Mouse (Mus musculus): Measurements from ENCODE around the gene Dclk2.

Dclk2 gene

DNA sequence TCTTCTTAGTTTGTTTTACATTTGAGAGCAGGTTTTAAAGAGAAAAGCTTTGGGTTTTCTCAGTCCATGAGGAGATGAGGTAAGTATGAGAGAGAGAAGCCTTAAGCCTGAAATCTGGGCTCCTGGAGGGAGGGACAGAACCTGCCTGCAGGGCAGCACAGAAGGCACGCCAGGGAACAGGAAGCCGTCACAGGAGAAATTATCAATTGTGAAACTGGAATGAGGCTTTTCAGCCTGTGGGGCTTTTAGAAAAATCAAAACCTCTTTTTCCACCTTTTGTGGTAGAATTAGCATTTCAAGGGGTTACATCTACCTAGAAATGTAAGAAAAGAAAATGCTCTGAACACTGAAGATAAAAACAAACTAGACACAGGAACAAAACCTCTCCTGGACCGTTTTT, 81.0 kb downstream of the Dclk2 start:
- no peak for TF ChIP-seq GATA4 (IDR thresholded peaks at IDR 0.05; ENCODE audit: insufficient replicate concordance, low read length)

DNA sequence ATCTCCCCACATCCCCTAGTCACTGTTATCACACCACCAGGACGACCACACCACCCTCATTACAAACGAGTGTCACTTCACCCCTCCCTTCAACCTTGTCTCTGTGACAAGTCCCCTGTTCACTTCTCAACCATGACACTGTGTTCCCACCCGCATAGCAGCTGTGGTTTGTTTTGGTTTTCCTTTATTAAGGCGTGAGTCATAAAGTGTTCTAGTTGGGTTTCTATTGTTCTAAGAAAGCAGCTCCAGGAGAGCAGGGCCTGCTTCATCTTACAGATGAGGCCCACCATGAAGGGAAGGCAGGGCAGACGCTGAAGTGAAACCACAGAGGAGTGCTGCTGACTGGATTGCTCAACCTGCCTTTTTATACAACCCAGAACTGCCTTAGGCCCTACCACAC, 83.3 kb downstream of the Dclk2 start:
- TF ChIP-seq GATA4 (IDR thresholded peaks at IDR 0.05; ENCODE audit: insufficient replicate concordance, low read length) = no peak

- TF ChIP-seq GATA4 (IDR thresholded peaks at IDR 0.05; ENCODE audit: insufficient replicate concordance, low read length) = no peak
Measured at GRCm38 (mm10) chr3:86835180-86835579, 85.5 kb downstream of the Dclk2 start.

- no peak for TF ChIP-seq GATA4 (IDR thresholded peaks at IDR 0.05; ENCODE audit: insufficient replicate concordance, low read length)
Measured at GRCm38 (mm10) chr3:86834341-86834740, 86.3 kb downstream of the Dclk2 start.

- no peak for TF ChIP-seq GATA4 (IDR thresholded peaks at IDR 0.05; ENCODE audit: insufficient replicate concordance, low read length)
Measured at GRCm38 (mm10) chr3:86832591-86833267, 87.9 kb downstream of the Dclk2 start.

- no peak for TF ChIP-seq GATA4 (IDR thresholded peaks at IDR 0.05; ENCODE audit: insufficient replicate concordance, low read length)
Measured at GRCm38 (mm10) chr3:86832115-86832514, 88.5 kb downstream of the Dclk2 start.

DNA sequence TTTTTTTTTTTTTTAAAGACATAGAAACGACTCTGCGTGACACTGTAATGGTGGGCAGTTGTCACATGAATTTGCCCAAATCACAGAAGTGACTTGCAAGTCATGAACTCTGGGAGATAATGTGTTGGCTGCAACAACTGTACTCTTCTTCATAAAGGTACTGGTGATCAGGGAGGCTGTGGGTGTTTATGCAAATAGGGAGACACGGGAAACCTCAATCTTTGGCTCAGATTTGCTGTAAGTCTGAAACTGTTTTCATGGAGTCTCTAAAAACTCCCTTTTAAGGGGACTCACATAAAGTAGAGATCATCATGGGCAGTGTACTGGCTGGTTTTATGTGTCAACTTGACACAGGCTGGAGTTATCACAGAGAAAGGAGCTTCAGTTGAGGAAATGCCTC, 93.1 kb downstream of the Dclk2 start:
- TF ChIP-seq GATA4 (IDR thresholded peaks at IDR 0.05; ENCODE audit: insufficient replicate concordance, low read length) = no peak

- TF ChIP-seq GATA4 (IDR thresholded peaks at IDR 0.05; ENCODE audit: insufficient replicate concordance, low read length) = no peak
Measured at GRCm38 (mm10) chr3:86821383-86821782, 99.3 kb downstream of the Dclk2 start.

- TF ChIP-seq GATA4 (IDR thresholded peaks at IDR 0.05; ENCODE audit: insufficient replicate concordance, low read length) = no peak
Measured at GRCm38 (mm10) chr3:86820344-86820743, 100.3 kb downstream of the Dclk2 start.

GRCm38 (mm10) chr3:86819372-86819771, 101.3 kb downstream of the Dclk2 start:
- TF ChIP-seq GATA4 (IDR thresholded peaks at IDR 0.05; ENCODE audit: insufficient replicate concordance, low read length) = no peak

DNA sequence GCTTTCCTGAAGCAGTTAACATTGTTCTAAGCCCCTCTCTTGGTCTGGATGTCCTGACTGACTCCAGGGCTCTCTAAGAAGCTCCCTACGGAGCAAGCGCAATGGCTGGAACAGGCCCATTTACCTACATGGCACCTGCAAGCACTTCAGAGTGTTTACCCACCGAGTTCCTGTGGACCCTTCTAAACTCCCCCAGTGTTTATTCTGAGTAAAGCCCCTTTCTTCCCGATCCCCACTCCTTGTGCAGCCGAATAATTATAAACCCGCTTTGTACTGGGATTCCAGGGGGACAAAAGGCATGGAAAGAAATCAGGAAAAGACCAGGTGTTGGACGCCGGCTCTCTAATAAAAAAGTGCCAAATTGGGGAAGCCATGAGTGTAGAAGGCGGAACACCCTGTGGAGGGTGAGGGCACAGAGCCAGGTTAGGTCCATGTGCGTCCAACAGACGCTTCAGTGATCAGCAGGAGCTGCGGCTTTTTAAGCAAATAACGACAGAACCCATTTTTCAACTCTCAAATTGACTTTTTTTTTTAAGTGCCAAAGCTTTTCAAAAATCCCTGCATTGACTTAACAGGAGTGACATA, 102.6 kb downstream of the Dclk2 start:
- no peak for TF ChIP-seq GATA4 (IDR thresholded peaks at IDR 0.05; ENCODE audit: insufficient replicate concordance, low read length)

DNA sequence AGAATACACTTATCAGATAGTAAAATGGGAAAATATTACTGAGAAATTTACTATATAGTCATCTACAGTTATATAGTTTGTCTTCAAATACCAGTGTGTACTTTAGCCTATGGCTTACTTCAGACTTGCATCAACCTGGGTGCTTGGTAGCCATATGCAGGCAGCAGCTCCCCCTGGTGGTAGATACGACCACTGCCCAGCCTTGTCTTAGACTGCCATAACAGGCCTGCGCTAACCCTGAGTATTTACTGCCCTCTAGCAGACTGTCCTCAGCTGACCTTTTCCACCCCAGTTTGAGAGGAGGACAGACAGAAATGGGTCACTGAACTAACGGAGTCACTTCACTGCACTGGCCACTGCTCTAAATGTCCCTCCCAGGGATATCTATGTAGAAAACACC, 108.0 kb downstream of the Dclk2 start:
- TF ChIP-seq GATA4 (IDR thresholded peaks at IDR 0.05; ENCODE audit: insufficient replicate concordance, low read length) = peak; percentile 78; the same call in 1 of the 2 replicates

GRCm38 (mm10) chr3:86810908-86811307, 109.7 kb downstream of the Dclk2 start:
- no peak for TF ChIP-seq GATA4 (IDR thresholded peaks at IDR 0.05; ENCODE audit: insufficient replicate concordance, low read length)

GRCm38 (mm10) chr3:86809646-86810045, 111.0 kb downstream of the Dclk2 start:
- no peak for TF ChIP-seq GATA4 (IDR thresholded peaks at IDR 0.05; ENCODE audit: insufficient replicate concordance, low read length)

DNA sequence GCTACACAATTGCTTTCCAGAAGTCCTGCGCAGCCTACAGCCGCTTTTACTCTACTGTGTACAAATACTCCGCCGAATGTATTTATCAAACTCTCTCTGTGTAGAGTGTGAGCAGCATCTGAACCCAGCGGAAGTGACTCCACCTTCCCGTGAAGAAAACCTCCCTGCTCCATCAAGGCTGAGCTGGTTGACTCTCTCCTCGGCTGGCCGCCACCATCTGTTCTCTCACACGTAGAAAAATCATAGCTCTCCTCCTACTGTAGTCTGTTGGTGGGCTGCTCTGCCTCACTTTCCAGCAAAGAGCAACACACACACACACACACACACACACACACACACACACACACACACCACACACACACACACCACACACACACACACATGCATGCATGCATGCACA, 111.5 kb downstream of the Dclk2 start:
- no peak for TF ChIP-seq GATA4 (IDR thresholded peaks at IDR 0.05; ENCODE audit: insufficient replicate concordance, low read length)

DNA sequence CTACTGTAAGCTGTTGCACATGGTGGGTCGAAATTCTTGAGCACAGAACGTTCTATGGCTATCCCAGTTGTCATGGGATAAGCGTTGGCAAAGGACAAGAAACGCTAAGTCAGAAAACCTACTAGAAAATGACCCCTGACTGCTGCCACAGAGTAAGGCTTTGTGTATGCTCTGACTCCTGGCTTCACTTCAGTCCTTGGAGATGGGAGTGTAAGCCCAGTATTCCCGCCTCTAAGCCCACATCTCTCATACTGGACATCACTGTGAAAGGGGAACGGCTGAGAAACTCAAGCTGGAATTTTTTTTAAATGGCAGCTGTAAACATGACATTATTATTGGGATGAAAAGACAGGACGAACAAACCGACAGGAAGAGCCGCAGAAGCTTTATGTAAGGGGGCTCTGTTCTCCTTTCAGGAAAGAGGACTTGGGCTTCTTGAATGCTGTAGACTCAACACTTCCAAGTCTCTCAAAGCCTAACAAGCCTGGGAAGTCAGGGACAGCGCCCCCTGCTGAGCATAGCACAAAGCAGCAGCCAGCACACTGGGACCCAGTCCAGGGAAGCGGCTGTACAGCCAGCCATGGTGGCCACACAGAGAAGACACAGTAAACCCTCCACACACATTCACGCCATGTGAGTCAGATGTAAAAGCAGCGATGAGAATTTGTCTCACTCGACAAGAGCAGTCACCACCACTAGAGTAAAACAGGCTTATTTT, 112.7 kb downstream of the Dclk2 start:
- no peak for TF ChIP-seq GATA4 (IDR thresholded peaks at IDR 0.05; ENCODE audit: insufficient replicate concordance, low read length)

Measured in liver, adult (tissue).